Mouse (Mus musculus): ENCODE data around the gene Bclaf1. TPM values are rescaled to one million over a fixed set of nuclear protein-coding genes. Genes with fewer than 3 reads are reported as not detected.

Gene Bclaf1
- total RNA-seq, 2 experiments from 2014 or later, result 110 to 113 TPM

GRCm38 (mm10) chr10:20313447-20313846, 1.2 kb downstream of the Bclaf1 start:
- DNase-seq (ENCODE audit: low spot score in 2 of 2), result no peak
- intact Hi-C loops (cut with DNase I), result no loop called here

GRCm38 (mm10) chr10:20313941-20314340, 1.7 kb downstream of the Bclaf1 start:
- DNase-seq (ENCODE audit: low spot score in 2 of 2), result no peak
- intact Hi-C loops (cut with DNase I), result no loop called here

- intact Hi-C loops (cut with DNase I), result no loop called here
Measured at GRCm38 (mm10) chr10:20314797-20315196, 2.5 kb downstream of the Bclaf1 start.

GRCm38 (mm10) chr10:20317466-20317865, 5.2 kb downstream of the Bclaf1 start:
- intact Hi-C loops (cut with DNase I), result no loop called here
- DNase-seq (ENCODE audit: low spot score in 2 of 2), result no peak

More at GRCm38 (mm10) chr10:20314797-20315196, 2.5 kb downstream of the Bclaf1 start:
- DNase-seq (ENCODE audit: low spot score in 2 of 2), result no peak

GRCm38 (mm10) chr10:20326226-20326625, 14.0 kb downstream of the Bclaf1 start:
- intact Hi-C loops (cut with DNase I), result no loop called here

GRCm38 (mm10) chr10:20331262-20331661, 19.0 kb downstream of the Bclaf1 start:
- intact Hi-C loops (cut with DNase I), result no loop called here
- no peak for DNase-seq (ENCODE audit: low spot score in 2 of 2)

More at GRCm38 (mm10) chr10:20326226-20326625, 14.0 kb downstream of the Bclaf1 start:
- no peak for DNase-seq (ENCODE audit: low spot score in 2 of 2)

- DNase-seq (ENCODE audit: low spot score in 2 of 2), result peak in 1 of 2 experiments; percentile 33
- intact Hi-C loops (cut with DNase I), result no loop called here
Measured at GRCm38 (mm10) chr10:20337872-20338271, 25.6 kb downstream of the Bclaf1 start.

- intact Hi-C loops (cut with DNase I), result no loop called here
Measured at GRCm38 (mm10) chr10:20345736-20346135, 33.5 kb downstream of the Bclaf1 start.

GRCm38 (mm10) chr10:20347285-20348214, 35.3 kb downstream of the Bclaf1 start, which contains the start of gene Mtfr2:
Mtfr2 (plus strand) TSS chr10:20347770.
- intact Hi-C loops (cut with DNase I), result no loop called here
- DNase-seq (ENCODE audit: low spot score in 2 of 2), result peak; percentile 95 to 96

More at GRCm38 (mm10) chr10:20345736-20346135, 33.5 kb downstream of the Bclaf1 start:
- no peak for DNase-seq (ENCODE audit: low spot score in 2 of 2)

- no peak for DNase-seq (ENCODE audit: low spot score in 2 of 2)
- intact Hi-C loops (cut with DNase I), result no loop called here
Measured at GRCm38 (mm10) chr10:20348894-20349293, 36.6 kb downstream of the Bclaf1 start.

- intact Hi-C loops (cut with DNase I), result loop anchor here (5.0 kb wide), 2 partner anchors 566 to 586 kb away; no protein-coding TSS in a partner anchor
- DNase-seq (ENCODE audit: low spot score in 2 of 2), result peak in 1 of 2 experiments; percentile 42
Measured at GRCm38 (mm10) chr10:20361542-20362449, 49.5 kb downstream of the Bclaf1 start.

- no peak for DNase-seq (ENCODE audit: low spot score in 2 of 2)
- intact Hi-C loops (cut with DNase I), result loop anchor here (5.0 kb wide), 2 partner anchors 565 to 585 kb away; no protein-coding TSS in a partner anchor
Measured at GRCm38 (mm10) chr10:20362450-20363118, 50.3 kb downstream of the Bclaf1 start.

GRCm38 (mm10) chr10:20372046-20372445, 59.8 kb downstream of the Bclaf1 start:
- DNase-seq (ENCODE audit: low spot score in 2 of 2), result no peak
- intact Hi-C loops (cut with DNase I), result no loop called here

GRCm38 (mm10) chr10:20377621-20378020, 65.4 kb downstream of the Bclaf1 start:
- no peak for DNase-seq (ENCODE audit: low spot score in 2 of 2)
- intact Hi-C loops (cut with DNase I), result no loop called here

GRCm38 (mm10) chr10:20379071-20379735, 66.9 kb downstream of the Bclaf1 start:
- intact Hi-C loops (cut with DNase I), result no loop called here
- DNase-seq (ENCODE audit: low spot score in 2 of 2), result no peak

- intact Hi-C loops (cut with DNase I), result no loop called here
- DNase-seq (ENCODE audit: low spot score in 2 of 2), result peak; percentile 47 to 85
Measured at GRCm38 (mm10) chr10:20380798-20381197, 68.5 kb downstream of the Bclaf1 start.

GRCm38 (mm10) chr10:20381352-20381751, 69.1 kb downstream of the Bclaf1 start:
- intact Hi-C loops (cut with DNase I), result no loop called here
- DNase-seq (ENCODE audit: low spot score in 2 of 2), result no peak

GRCm38 (mm10) chr10:20382807-20383419, 70.6 kb downstream of the Bclaf1 start:
- intact Hi-C loops (cut with DNase I), result no loop called here
- peak in 1 of 2 experiments; percentile 19 for DNase-seq (ENCODE audit: low spot score in 2 of 2)
